Mouse (Mus musculus): Measurements from ENCODE around the gene Slc25a51. TPM values are rescaled to one million over a fixed set of nuclear protein-coding genes. Genes with fewer than 3 reads are reported as not detected.

Gene Slc25a51
- polyA plus RNA-seq, 1 experiment from 2014 or later: 71.6 TPM

DNA sequence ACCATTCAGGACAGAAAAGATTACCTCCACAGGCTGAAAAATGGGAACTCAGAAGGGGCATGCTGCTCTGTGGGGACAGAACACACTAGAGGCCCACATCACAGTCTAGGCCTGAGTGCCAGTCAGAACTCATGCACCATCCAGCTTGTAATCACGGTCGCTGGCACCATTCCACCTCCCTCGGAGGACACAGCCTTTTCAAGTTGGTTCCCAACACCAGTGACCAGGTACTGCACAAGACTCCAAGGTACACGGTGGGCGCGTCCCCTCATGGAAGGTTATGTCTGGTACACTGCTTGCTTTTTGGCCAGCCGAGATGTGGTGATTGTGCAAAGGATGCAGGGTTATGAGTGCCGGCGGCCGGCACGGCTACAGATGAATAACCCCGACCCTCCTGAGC lies 25.5 kb upstream of the Slc25a51 start:
- H3K4me3 ChIP-seq (ENCODE audit: low read length): no peak overlapping the region
- peaks cover 33% of the 10 kb centered on the region for H3K4me1 ChIP-seq (ENCODE audit: control insufficient read depth, insufficient read depth, low read length)
- H3K9ac ChIP-seq (ENCODE audit: low read depth, low read length): no peak overlapping the region
- 62% methylated on average over 12 of the region's 12 CpGs for WGBS
- no peaks in the 10 kb centered on the region for H3K36me3 ChIP-seq (ENCODE audit: control insufficient read depth, insufficient read depth, low read length)
- H3K27me3 ChIP-seq (ENCODE audit: control insufficient read depth, insufficient read depth, low read length): no peaks in the 10 kb centered on the region
- no peak overlapping the region for H3K4me2 ChIP-seq (replicated peaks; ENCODE audit: low read depth, low read length)
- no peaks in the 10 kb centered on the region for H3K9me3 ChIP-seq (ENCODE audit: control insufficient read depth, low read length)
- H3K27ac ChIP-seq (ENCODE audit: low read depth, low read length): no peak overlapping the region
- ATAC-seq (ENCODE audit: low FRiP score, low TSS enrichment): no peak

DNA sequence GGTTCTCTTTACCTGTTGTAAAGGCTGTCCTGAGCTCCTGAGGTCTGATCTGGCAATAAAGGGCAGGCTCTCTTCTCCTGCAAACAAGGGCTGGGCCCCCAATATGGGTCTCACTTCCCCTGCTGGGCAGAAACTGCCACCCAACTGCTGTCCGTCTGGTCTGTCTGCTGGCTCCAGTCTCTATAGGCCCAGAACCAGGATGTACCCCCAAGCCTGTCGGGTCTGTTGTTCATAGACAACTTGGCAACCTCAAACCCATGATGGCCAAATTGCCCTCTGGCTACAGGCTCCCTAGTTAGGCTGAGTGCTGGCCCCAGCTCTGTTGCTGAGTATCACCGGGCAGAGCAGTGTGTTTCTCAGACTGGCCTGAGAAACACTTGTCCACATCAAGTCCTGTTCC lies 23.2 kb upstream of the Slc25a51 start:
- peaks cover 25% of the 10 kb centered on the region for H3K4me1 ChIP-seq (ENCODE audit: control insufficient read depth, insufficient read depth, low read length)
- H3K27ac ChIP-seq (ENCODE audit: low read depth, low read length): no peak overlapping the region
- WGBS: 84% methylated on average over 3 of the region's 3 CpGs

DNA sequence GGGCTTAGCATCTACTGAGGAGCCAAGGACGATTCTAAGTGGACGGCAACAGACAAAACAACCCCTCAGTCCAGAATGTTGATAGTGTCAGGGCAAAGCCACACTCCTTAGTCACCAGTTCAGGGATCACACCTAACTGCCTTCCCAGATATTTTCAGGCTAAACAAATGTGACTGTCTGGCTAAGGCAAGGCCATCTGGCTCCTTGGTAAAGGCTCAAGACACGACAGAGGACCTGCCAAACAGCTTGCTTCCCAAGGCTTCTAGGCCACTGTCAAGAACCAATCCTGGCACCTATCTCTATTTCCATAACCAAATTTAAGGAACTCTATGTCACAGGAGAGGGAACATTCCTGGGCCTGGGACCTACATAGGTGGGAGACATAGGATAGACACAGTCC lies 22.8 kb upstream of the Slc25a51 start:
- no peak for ATAC-seq (ENCODE audit: low FRiP score, low TSS enrichment)
- no peak overlapping the region for H3K9ac ChIP-seq (ENCODE audit: low read depth, low read length)
- no peak overlapping the region for H3K27ac ChIP-seq (ENCODE audit: low read depth, low read length)
- no peak overlapping the region for H3K4me3 ChIP-seq (ENCODE audit: low read length)
- no peaks in the 10 kb centered on the region for H3K9me3 ChIP-seq (ENCODE audit: control insufficient read depth, low read length)
- H3K27me3 ChIP-seq (ENCODE audit: control insufficient read depth, insufficient read depth, low read length): no peaks in the 10 kb centered on the region
- H3K4me2 ChIP-seq (replicated peaks; ENCODE audit: low read depth, low read length): no peak overlapping the region
- WGBS: 87% methylated on average over 3 of the region's 3 CpGs
- peaks cover 20% of the 10 kb centered on the region for H3K4me1 ChIP-seq (ENCODE audit: control insufficient read depth, insufficient read depth, low read length)
- no peaks in the 10 kb centered on the region for H3K36me3 ChIP-seq (ENCODE audit: control insufficient read depth, insufficient read depth, low read length)

More for the DNA sequence above, 23.2 kb upstream of the Slc25a51 start:
- H3K9me3 ChIP-seq (ENCODE audit: control insufficient read depth, low read length): no peaks in the 10 kb centered on the region
- no peaks in the 10 kb centered on the region for H3K36me3 ChIP-seq (ENCODE audit: control insufficient read depth, insufficient read depth, low read length)
- ATAC-seq (ENCODE audit: low FRiP score, low TSS enrichment): no peak
- no peak overlapping the region for H3K9ac ChIP-seq (ENCODE audit: low read depth, low read length)
- H3K4me3 ChIP-seq (ENCODE audit: low read length): no peak overlapping the region
- H3K27me3 ChIP-seq (ENCODE audit: control insufficient read depth, insufficient read depth, low read length): no peaks in the 10 kb centered on the region
- no peak overlapping the region for H3K4me2 ChIP-seq (replicated peaks; ENCODE audit: low read depth, low read length)

DNA sequence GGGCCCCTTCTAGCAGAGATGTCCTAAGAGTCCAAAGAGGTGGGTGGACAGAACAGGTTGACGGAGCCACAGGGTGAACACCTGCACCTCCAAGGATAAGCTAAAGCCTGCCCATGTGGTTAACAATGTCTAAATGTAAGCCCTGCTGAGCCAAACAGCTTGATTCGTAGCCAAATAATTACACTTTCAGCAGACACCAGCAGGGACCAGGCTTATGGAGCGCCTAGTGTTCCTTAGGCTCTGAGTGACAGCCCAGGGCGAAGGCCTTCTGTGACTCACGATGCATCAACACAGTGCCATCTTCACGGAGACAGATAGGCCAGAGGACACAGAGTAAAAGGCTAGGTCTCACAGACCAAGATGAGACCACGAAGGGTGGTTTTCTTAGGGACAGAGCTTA lies 20.9 kb upstream of the Slc25a51 start:
- no peaks in the 10 kb centered on the region for H3K36me3 ChIP-seq (ENCODE audit: control insufficient read depth, insufficient read depth, low read length)
- 81% methylated on average over 7 of the region's 7 CpGs for WGBS
- no peak for ATAC-seq (ENCODE audit: low FRiP score, low TSS enrichment)
- H3K9ac ChIP-seq (ENCODE audit: low read depth, low read length): no peak overlapping the region
- no peak overlapping the region for H3K4me3 ChIP-seq (ENCODE audit: low read length)
- H3K27ac ChIP-seq (ENCODE audit: low read depth, low read length): no peak overlapping the region
- peaks cover 4% of the 10 kb centered on the region; the same call in 1 of the 2 replicates for H3K4me1 ChIP-seq (ENCODE audit: control insufficient read depth, insufficient read depth, low read length)
- H3K9me3 ChIP-seq (ENCODE audit: control insufficient read depth, low read length): no peaks in the 10 kb centered on the region
- H3K27me3 ChIP-seq (ENCODE audit: control insufficient read depth, insufficient read depth, low read length): no peaks in the 10 kb centered on the region
- no peak overlapping the region for H3K4me2 ChIP-seq (replicated peaks; ENCODE audit: low read depth, low read length)

DNA sequence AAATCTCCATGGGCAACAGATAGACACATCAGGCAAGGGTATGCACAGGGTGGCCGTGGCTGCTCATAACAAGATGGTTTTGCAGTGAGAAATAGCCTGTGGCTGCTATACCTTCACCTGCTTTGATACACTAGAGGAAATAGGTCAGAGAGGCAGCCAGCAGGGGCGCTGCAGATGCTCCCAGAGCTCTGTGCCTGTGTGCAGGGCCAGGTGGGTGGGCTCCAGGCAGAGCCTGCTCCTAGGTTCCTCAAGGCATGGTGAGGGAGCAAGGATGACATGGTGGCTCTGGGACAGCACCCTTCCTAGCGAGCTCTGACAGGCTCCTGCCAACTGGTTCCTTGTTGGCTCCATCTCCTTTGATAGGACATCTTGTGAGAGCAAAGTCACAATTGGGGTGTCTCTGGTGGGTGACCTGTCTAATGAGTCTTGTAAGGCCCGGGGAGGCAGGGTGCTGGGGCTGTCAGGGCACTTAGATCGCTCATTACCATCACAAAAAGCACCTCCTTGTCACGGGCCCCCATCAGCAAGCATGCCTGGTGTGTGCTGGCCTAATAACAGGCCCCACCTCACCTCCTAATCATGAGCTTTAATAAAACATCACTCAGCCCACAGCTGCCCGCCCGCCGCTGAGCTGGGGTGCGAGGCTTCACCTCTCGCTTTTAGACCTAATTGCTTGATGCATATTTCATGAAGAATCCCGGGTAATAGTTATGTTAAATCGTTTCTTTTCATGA lies 18.3 kb upstream of the Slc25a51 start:
- H3K9ac ChIP-seq (ENCODE audit: low read depth, low read length): no peak overlapping the region
- no peak overlapping the region for H3K27ac ChIP-seq (ENCODE audit: low read depth, low read length)
- no peaks in the 10 kb centered on the region for H3K9me3 ChIP-seq (ENCODE audit: control insufficient read depth, low read length)
- no peaks in the 10 kb centered on the region; the same call in 1 of the 2 replicates for H3K36me3 ChIP-seq (ENCODE audit: control insufficient read depth, insufficient read depth, low read length)
- H3K27me3 ChIP-seq (ENCODE audit: control insufficient read depth, insufficient read depth, low read length): no peaks in the 10 kb centered on the region
- 70% methylated on average over 13 of the region's 13 CpGs for WGBS
- H3K4me3 ChIP-seq (ENCODE audit: low read length): no peak overlapping the region
- peaks cover 9% of the 10 kb centered on the region; the same call in 1 of the 2 replicates for H3K4me1 ChIP-seq (ENCODE audit: control insufficient read depth, insufficient read depth, low read length)
- ATAC-seq (ENCODE audit: low FRiP score, low TSS enrichment): no peak
- H3K4me2 ChIP-seq (replicated peaks; ENCODE audit: low read depth, low read length): no peak overlapping the region

DNA sequence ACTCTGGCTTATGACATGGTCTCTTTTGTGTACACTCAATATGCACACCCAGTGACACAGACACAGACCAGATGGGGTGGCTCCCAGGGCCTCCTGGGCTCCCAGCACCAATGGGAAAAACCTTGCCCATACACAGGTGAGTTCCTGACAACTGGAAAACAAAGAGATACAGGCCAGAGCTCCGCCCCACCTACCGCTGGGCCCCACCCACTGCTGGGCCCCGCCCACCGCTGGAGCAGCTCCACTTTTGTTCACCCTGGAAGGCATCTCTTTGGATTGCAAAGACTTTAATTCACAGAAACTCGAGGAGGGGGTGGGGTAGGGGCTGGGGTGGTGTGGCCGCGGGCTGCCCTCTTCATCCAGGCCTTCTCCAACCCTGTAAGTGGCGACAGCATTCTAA lies 14.8 kb upstream of the Slc25a51 start:
- WGBS: 32% methylated on average over 8 of the region's 8 CpGs
- Histone ChIP-seq H3K9me3 (ENCODE audit: control insufficient read depth, low read length) (no peaks in the 10 kb centered on the region), H3K4me1 (ENCODE audit: control insufficient read depth, insufficient read depth, low read length) (peaks cover 15% of the 10 kb centered on the region; the same call in 1 of the 2 replicates), H3K4me3 (ENCODE audit: low read length) (no peak overlapping the region), H3K27ac (ENCODE audit: low read depth, low read length) (no peak overlapping the region), H3K4me2 (replicated peaks; ENCODE audit: low read depth, low read length) (no peak overlapping the region), H3K9ac (ENCODE audit: low read depth, low read length) (no peak overlapping the region), H3K27me3 (ENCODE audit: control insufficient read depth, insufficient read depth, low read length) (no peaks in the 10 kb centered on the region), H3K36me3 (ENCODE audit: control insufficient read depth, insufficient read depth, low read length) (no peaks in the 10 kb centered on the region; the same call in 1 of the 2 replicates)
- 0 out of 2 replicates have a peak, but pooled peaks have one; percentile 22 for ATAC-seq (ENCODE audit: low FRiP score, low TSS enrichment)

DNA sequence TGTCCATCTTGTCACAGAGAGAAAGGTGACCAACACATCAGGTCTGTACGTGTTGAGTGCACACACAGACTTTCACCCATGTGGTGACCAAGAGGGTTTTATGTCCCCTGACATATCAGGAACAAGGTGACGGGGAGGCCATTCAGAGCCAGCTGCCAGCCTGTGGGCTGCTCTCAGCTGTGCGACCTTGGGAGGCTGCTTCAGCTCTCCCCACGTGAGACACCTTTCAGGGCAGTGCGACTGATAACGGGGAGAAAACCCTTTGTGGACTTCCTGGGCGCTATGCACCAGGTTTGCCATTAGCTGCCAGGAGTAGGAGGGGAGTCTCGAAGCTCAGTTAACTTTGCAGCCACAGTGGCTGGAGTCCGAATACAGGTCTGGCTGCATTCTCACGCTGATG lies 14.1 kb upstream of the Slc25a51 start:
- Histone ChIP-seq H3K4me2 (replicated peaks; ENCODE audit: low read depth, low read length) (no peak overlapping the region), H3K4me1 (ENCODE audit: control insufficient read depth, insufficient read depth, low read length) (peaks cover 15% of the 10 kb centered on the region; the same call in 1 of the 2 replicates), H3K4me3 (ENCODE audit: low read length) (no peak overlapping the region), H3K9me3 (ENCODE audit: control insufficient read depth, low read length) (no peaks in the 10 kb centered on the region), H3K27me3 (ENCODE audit: control insufficient read depth, insufficient read depth, low read length) (no peaks in the 10 kb centered on the region), H3K9ac (ENCODE audit: low read depth, low read length) (no peak overlapping the region), H3K36me3 (ENCODE audit: control insufficient read depth, insufficient read depth, low read length) (no peaks in the 10 kb centered on the region; the same call in 1 of the 2 replicates), H3K27ac (ENCODE audit: low read depth, low read length) (no peak overlapping the region)
- ATAC-seq (ENCODE audit: low FRiP score, low TSS enrichment): no peak
- WGBS: 83% methylated on average over 10 of the region's 10 CpGs

DNA sequence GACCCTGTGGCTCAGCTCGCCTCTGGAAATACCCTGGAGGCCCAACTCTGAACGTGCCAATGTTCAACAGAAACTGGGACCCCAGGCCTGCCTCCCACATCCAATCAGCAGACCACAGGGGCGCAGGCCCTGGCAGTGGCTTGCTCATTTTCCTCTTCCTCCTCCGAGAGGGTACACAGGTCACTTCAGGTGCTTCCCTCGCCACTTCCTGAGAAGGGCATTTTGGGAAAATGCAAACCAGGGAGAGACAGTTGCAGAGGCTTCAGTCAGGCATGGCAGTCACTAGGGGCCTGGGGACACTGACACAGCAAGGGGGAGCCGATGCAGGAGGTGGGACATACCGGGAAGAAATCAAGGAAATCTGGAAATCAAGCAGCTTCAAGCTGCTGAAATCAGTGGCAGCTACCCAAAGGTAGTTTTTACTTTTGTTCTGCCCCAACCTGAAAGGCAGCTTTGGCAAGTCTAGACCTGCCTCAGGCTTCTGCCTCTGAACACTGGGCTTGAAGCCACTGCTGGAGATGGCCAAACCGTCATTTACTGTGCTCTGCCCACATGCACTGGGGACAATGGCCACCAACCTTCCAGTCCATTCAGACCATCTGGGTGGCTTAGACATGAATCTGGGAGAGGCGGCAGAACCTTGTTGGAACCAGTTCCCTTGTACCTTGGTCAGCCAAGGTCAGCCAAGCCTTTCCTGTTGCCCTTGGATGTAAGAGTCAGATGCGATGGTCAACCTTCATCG lies 13.1 kb upstream of the Slc25a51 start:
- peak overlapping the region; percentile 24; the same call in 1 of the 2 replicates for H3K27ac ChIP-seq (ENCODE audit: low read depth, low read length)
- no peak overlapping the region for H3K9ac ChIP-seq (ENCODE audit: low read depth, low read length)
- no peaks in the 10 kb centered on the region; the same call in 1 of the 2 replicates for H3K36me3 ChIP-seq (ENCODE audit: control insufficient read depth, insufficient read depth, low read length)
- H3K4me2 ChIP-seq (replicated peaks; ENCODE audit: low read depth, low read length): no peak overlapping the region
- H3K27me3 ChIP-seq (ENCODE audit: control insufficient read depth, insufficient read depth, low read length): no peaks in the 10 kb centered on the region
- no peak for ATAC-seq (ENCODE audit: low FRiP score, low TSS enrichment)
- WGBS: 76% methylated on average over 11 of the region's 11 CpGs
- H3K4me3 ChIP-seq (ENCODE audit: low read length): no peak overlapping the region
- no peaks in the 10 kb centered on the region for H3K9me3 ChIP-seq (ENCODE audit: control insufficient read depth, low read length)
- H3K4me1 ChIP-seq (ENCODE audit: control insufficient read depth, insufficient read depth, low read length): peaks cover 15% of the 10 kb centered on the region; the same call in 1 of the 2 replicates

DNA sequence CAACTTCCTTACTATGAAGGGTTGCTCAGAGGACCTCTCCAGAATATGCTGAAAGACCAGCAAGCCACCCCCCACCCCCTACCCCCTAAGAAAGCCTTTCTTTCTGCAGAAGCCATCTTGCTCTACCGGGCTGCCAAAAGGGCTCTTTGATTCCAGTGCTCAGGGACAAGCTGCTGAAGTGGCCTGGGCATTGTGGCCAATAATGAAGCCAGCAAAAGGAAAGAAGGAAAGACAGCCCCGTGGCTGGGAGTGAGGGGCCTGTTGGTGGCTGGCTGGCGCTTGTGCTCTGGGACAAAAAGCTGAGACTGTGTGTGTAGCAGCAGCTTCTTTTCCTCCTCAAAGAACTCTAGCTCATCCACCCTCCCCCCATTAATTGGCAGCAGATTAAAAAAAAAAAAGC lies 12.2 kb upstream of the Slc25a51 start:
- no peak overlapping the region for H3K4me3 ChIP-seq (ENCODE audit: low read length)
- H3K9me3 ChIP-seq (ENCODE audit: control insufficient read depth, low read length): no peaks in the 10 kb centered on the region
- H3K4me2 ChIP-seq (replicated peaks; ENCODE audit: low read depth, low read length): no peak overlapping the region
- H3K9ac ChIP-seq (ENCODE audit: low read depth, low read length): no peak overlapping the region
- H3K4me1 ChIP-seq (ENCODE audit: control insufficient read depth, insufficient read depth, low read length): peaks cover 15% of the 10 kb centered on the region; the same call in 1 of the 2 replicates
- no peak for ATAC-seq (ENCODE audit: low FRiP score, low TSS enrichment)
- H3K27ac ChIP-seq (ENCODE audit: low read depth, low read length): no peak overlapping the region
- WGBS: 71% methylated on average over 3 of the region's 3 CpGs
- H3K27me3 ChIP-seq (ENCODE audit: control insufficient read depth, insufficient read depth, low read length): no peaks in the 10 kb centered on the region
- H3K36me3 ChIP-seq (ENCODE audit: control insufficient read depth, insufficient read depth, low read length): no peaks in the 10 kb centered on the region; the same call in 1 of the 2 replicates

All from kidney, embryonic 14.5 days (tissue).